Mouse (Mus musculus) limb, embryonic 15.5 days (tissue): ENCODE results near the gene Igflr1. TPM values are rescaled to one million over a fixed set of nuclear protein-coding genes. Genes with fewer than 3 reads are reported as not detected.

Experiments used
- ATAC-seq: fragments of 200-750 bp; cut with Nextera tagmentation; 2 replicates; pipeline ENCODE4 v1.8.0; 2017; ENCODE audit warnings: low read depth, moderate TSS enrichment; ENCODE audit not compliant: insufficient number of reproducible peaks, low FRiP score, low TSS enrichment
- H3K27ac ChIP-seq: fragments of 300-500 bp; sonication (generic); 2 replicates; pipeline ENCODE4 v1.5.1; 2015; ENCODE audit warnings: moderate library complexity, mild to moderate bottlenecking, inconsistent platforms
- H3K27me3 ChIP-seq: fragments of 300-500 bp; sonication (generic); 2 replicates; pipeline ENCODE4 v1.6.1; 2015; ENCODE audit warnings: inconsistent platforms
- H3K36me3 ChIP-seq: fragments of 300-500 bp; sonication (generic); 2 replicates; pipeline ENCODE4 v1.6.1; 2015; ENCODE audit warnings: inconsistent platforms
- H3K4me1 ChIP-seq: fragments of 300-500 bp; sonication (generic); 2 replicates; pipeline ENCODE4 v1.6.1; 2015; ENCODE audit warnings: inconsistent platforms
- H3K4me2 ChIP-seq: fragments of 300-500 bp; sonication (generic); 2 replicates; pipeline ENCODE4 v1.6.1; 2015; ENCODE audit warnings: mild to moderate bottlenecking, inconsistent platforms
- H3K4me3 ChIP-seq: fragments of 300-500 bp; sonication (generic); 2 replicates; pipeline ENCODE4 v1.5.1; 2015; ENCODE audit warnings: mild to moderate bottlenecking, inconsistent platforms
- H3K9ac ChIP-seq: fragments of 300-500 bp; sonication (generic); 2 replicates; pipeline ENCODE4 v1.6.1; 2015; ENCODE audit warnings: inconsistent platforms
- H3K9me3 ChIP-seq: fragments of 300-500 bp; sonication (generic); 2 replicates; pipeline ENCODE4 v1.6.1; 2016; ENCODE audit warnings: inconsistent platforms
- WGBS: fragments of 180-500 bp; shearing (Covaris S2); methylation state at CpG from one replicate; pipeline ENCODE4 v1.1.7; 2015; 5-methylcytosine and 5-hydroxymethylcytosine counted together
- microRNA-seq: library from miRNA; unstranded; fragments of <30 nt; microRNA quantifications from one replicate; pipeline ENCODE4, GENCODE M21; 2016
- polyA plus RNA-seq: library from polyadenylated mRNA; unstranded; fragments of >200 nt; fragmentation: Nextera tagmentation; extraction: Ambion mirVana; gene quantifications from 2 replicates; pipeline ENCODE4 v1.2.1, GENCODE M21; 2015

The Igflr1 gene
- polyA plus RNA-seq, 1 experiment from 2014 or later = 3.5 TPM

GRCm38 (mm10) chr7:30607706-30608309 is 42.6 kb downstream of the Igflr1 start:
- no peak for ATAC-seq
- H3K36me3 ChIP-seq = no peaks in the 10 kb centered on the region
- 31% methylated on average over 8 of the region's 8 CpGs for WGBS
- H3K9ac ChIP-seq = no peak overlapping the region
- H3K4me1 ChIP-seq = 0 out of 2 replicates have a peak, but pooled peaks cover 5% of the 10 kb centered on the region
- no peak overlapping the region for H3K27ac ChIP-seq
- H3K4me2 ChIP-seq = no peak overlapping the region
- H3K9me3 ChIP-seq = no peaks in the 10 kb centered on the region
- H3K4me3 ChIP-seq = no peak overlapping the region
- no peaks in the 10 kb centered on the region for H3K27me3 ChIP-seq

GRCm38 (mm10) chr7:30608476-30608875 is 43.2 kb downstream of the Igflr1 start:
- ATAC-seq = no peak
- 51% methylated on average over 16 of the region's 16 CpGs for WGBS

GRCm38 (mm10) chr7:30610043-30610442 is 44.8 kb downstream of the Igflr1 start:
- Histone ChIP-seq H3K27ac (no peak overlapping the region), H3K4me1 (0 out of 2 replicates have a peak, but pooled peaks cover 5% of the 10 kb centered on the region), H3K36me3 (no peaks in the 10 kb centered on the region), H3K4me2 (no peak overlapping the region), H3K27me3 (no peaks in the 10 kb centered on the region), H3K4me3 (no peak overlapping the region), H3K9ac (no peak overlapping the region), H3K9me3 (no peaks in the 10 kb centered on the region)
- 50% methylated on average over 7 of the region's 7 CpGs for WGBS
- ATAC-seq = no peak

More at GRCm38 (mm10) chr7:30608476-30608875, 43.2 kb downstream of the Igflr1 start:
- H3K9me3 ChIP-seq = no peaks in the 10 kb centered on the region
- H3K4me1 ChIP-seq = 0 out of 2 replicates have a peak, but pooled peaks cover 5% of the 10 kb centered on the region
- H3K36me3 ChIP-seq = no peaks in the 10 kb centered on the region
- H3K27me3 ChIP-seq = no peaks in the 10 kb centered on the region
- no peak overlapping the region for H3K4me2 ChIP-seq
- no peak overlapping the region for H3K4me3 ChIP-seq
- no peak overlapping the region for H3K27ac ChIP-seq
- H3K9ac ChIP-seq = no peak overlapping the region

- H3K4me1 ChIP-seq = 0 out of 2 replicates have a peak, but pooled peaks cover 5% of the 10 kb centered on the region
- WGBS = 48% methylated on average over 8 of the region's 8 CpGs
- no peak within 1 kb of the TSS for H3K27ac ChIP-seq
- no peaks in the 10 kb centered on the region for H3K27me3 ChIP-seq
- H3K4me3 ChIP-seq = no peak within 1 kb of the TSS
- peaks cover 24% of the 10 kb centered on the region for H3K36me3 ChIP-seq
- no peaks in the 10 kb centered on the region for H3K9me3 ChIP-seq
- no peak for ATAC-seq
- no peak within 1 kb of the TSS for H3K4me2 ChIP-seq
- no peak within 1 kb of the TSS for H3K9ac ChIP-seq
Measured at GRCm38 (mm10) chr7:30612654-30613402, 47.6 kb downstream of the Igflr1 start, which contains the start of gene Upk1a. Upk1a (minus strand) TSS chr7:30612847.

GRCm38 (mm10) chr7:30613529-30614112 is 48.4 kb downstream of the Igflr1 start:
- no peak overlapping the region for H3K27ac ChIP-seq
- H3K9me3 ChIP-seq = no peaks in the 10 kb centered on the region
- no peaks in the 10 kb centered on the region for H3K4me1 ChIP-seq
- H3K4me2 ChIP-seq = no peak overlapping the region
- H3K27me3 ChIP-seq = no peaks in the 10 kb centered on the region
- ATAC-seq = no peak
- no peak overlapping the region for H3K9ac ChIP-seq
- 21% methylated on average over 14 of the region's 14 CpGs for WGBS
- H3K4me3 ChIP-seq = no peak overlapping the region
- peaks cover 31% of the 10 kb centered on the region for H3K36me3 ChIP-seq

GRCm38 (mm10) chr7:30614454-30614853 is 49.2 kb downstream of the Igflr1 start:
- H3K9me3 ChIP-seq = no peaks in the 10 kb centered on the region
- peaks cover 40% of the 10 kb centered on the region for H3K36me3 ChIP-seq
- no peaks in the 10 kb centered on the region for H3K4me1 ChIP-seq
- ATAC-seq = no peak
- H3K27me3 ChIP-seq = no peaks in the 10 kb centered on the region
- H3K4me2 ChIP-seq = no peak overlapping the region
- no peak overlapping the region for H3K9ac ChIP-seq
- H3K27ac ChIP-seq = no peak overlapping the region
- 76% methylated on average over 2 of the region's 2 CpGs for WGBS
- H3K4me3 ChIP-seq = no peak overlapping the region

- 63% methylated on average over 5 of the region's 5 CpGs for WGBS
- ATAC-seq = no peak
- Histone ChIP-seq H3K9me3 (no peaks in the 10 kb centered on the region), H3K27ac (no peak overlapping the region), H3K4me3 (no peak overlapping the region), H3K4me2 (no peak overlapping the region), H3K36me3 (peaks cover 42% of the 10 kb centered on the region), H3K9ac (no peak overlapping the region), H3K27me3 (no peaks in the 10 kb centered on the region), H3K4me1 (no peaks in the 10 kb centered on the region)
Measured at GRCm38 (mm10) chr7:30615049-30615760, 50.0 kb downstream of the Igflr1 start.

Small RNAs within 50 kb of the gene (microRNA-seq; reads per million reads assigned to microRNA genes)
- gene Gm38670 (1.0 reads per million), gene Mir3569 (not detected)

Other genes starting within 250 kb of the Igflr1 start
- gene E130208F15Rik, start 243.7 kb upstream of the Igflr1 start, polyA plus RNA-seq = 3.4 TPM in 1 of 2 replicates, not detected in the other
- 13.7 and 18.8 TPM in 2 replicates for gene Sdhaf1, start 241.5 kb upstream of the Igflr1 start, polyA plus RNA-seq
- 4.1 and 5.1 TPM in 2 replicates for gene Lrfn3, start 202.7 kb upstream of the Igflr1 start, polyA plus RNA-seq
- 78.9 and 87.7 TPM in 2 replicates for gene Tyrobp, start 151.7 kb upstream of the Igflr1 start, polyA plus RNA-seq
- 2.7 and 3.3 TPM in 2 replicates for gene Hcst, start 145.6 kb upstream of the Igflr1 start, polyA plus RNA-seq
- gene Nfkbid, start 143.7 kb upstream of the Igflr1 start, polyA plus RNA-seq = 1.4 and 2.1 TPM in 2 replicates
- gene Aplp1, start 119.9 kb upstream of the Igflr1 start, polyA plus RNA-seq = 28.6 and 32.7 TPM in 2 replicates
- 0.04 and 0.38 TPM in 2 replicates for gene Kirrel2, start 107.7 kb upstream of the Igflr1 start, polyA plus RNA-seq
- gene Nphs1, start 107.1 kb upstream of the Igflr1 start, polyA plus RNA-seq = 0.07 TPM in 1 of 2 replicates, not detected in the other
- gene Prodh2, start 71.8 kb upstream of the Igflr1 start, polyA plus RNA-seq = 0.18 TPM in 1 of 2 replicates, not detected in the other
- 7.8 and 8.0 TPM in 2 replicates for gene Arhgap33, start 30.4 kb upstream of the Igflr1 start, polyA plus RNA-seq
- gene Hspb6, start 13.2 kb upstream of the Igflr1 start, polyA plus RNA-seq = 17.6 and 29.4 TPM in 2 replicates
- 11.3 and 12.1 TPM in 2 replicates for gene Proser3, start 13.1 kb upstream of the Igflr1 start, polyA plus RNA-seq
- 37.9 and 49.4 TPM in 2 replicates for gene Lin37, start 5.6 kb upstream of the Igflr1 start, polyA plus RNA-seq
- gene U2af1l4, start 2.1 kb upstream of the Igflr1 start, polyA plus RNA-seq = 83.0 and 85.3 TPM in 2 replicates
- gene Gm49396, start 2.1 kb upstream of the Igflr1 start, polyA plus RNA-seq = 12.2 and 12.4 TPM in 2 replicates
- gene Psenen, start 1.8 kb upstream of the Igflr1 start, polyA plus RNA-seq = 126 and 146 TPM in 2 replicates
- 7.3 and 8.1 TPM in 2 replicates for gene Kmt2b, start 23.3 kb downstream of the Igflr1 start, polyA plus RNA-seq
- 3.0 and 4.2 TPM in 2 replicates for gene Zbtb32, start 33.5 kb downstream of the Igflr1 start, polyA plus RNA-seq
- 0.45 and 0.58 TPM in 2 replicates for gene Upk1a, start 47.4 kb downstream of the Igflr1 start, polyA plus RNA-seq
- 739 and 763 TPM in 2 replicates for gene Cox6b1, start 60.7 kb downstream of the Igflr1 start, polyA plus RNA-seq
- gene Etv2, start 70.4 kb downstream of the Igflr1 start, polyA plus RNA-seq = not detected in 2 replicates
- gene Rbm42, start 84.9 kb downstream of the Igflr1 start, polyA plus RNA-seq = 104 and 114 TPM in 2 replicates
- gene Haus5, start 99.6 kb downstream of the Igflr1 start, polyA plus RNA-seq = 33.6 and 34.4 TPM in 2 replicates
- gene Pmis2, start 106.2 kb downstream of the Igflr1 start, polyA plus RNA-seq = not detected in 2 replicates
- gene 2200002J24Rik, start 133.5 kb downstream of the Igflr1 start, polyA plus RNA-seq = 1.1 and 1.4 TPM in 2 replicates
- gene Atp4a, start 146.8 kb downstream of the Igflr1 start, polyA plus RNA-seq = 0.19 and 0.99 TPM in 2 replicates
- 197 and 199 TPM in 2 replicates for gene Tmem147, start 164.1 kb downstream of the Igflr1 start, polyA plus RNA-seq
- 0.52 and 0.66 TPM in 2 replicates for gene Gapdhs, start 178.3 kb downstream of the Igflr1 start, polyA plus RNA-seq
- gene Sbsn, start 186.0 kb downstream of the Igflr1 start, polyA plus RNA-seq = 293 and 299 TPM in 2 replicates
- 913 and 939 TPM in 2 replicates for gene Dmkn, start 198.3 kb downstream of the Igflr1 start, polyA plus RNA-seq
- gene Krtdap, start 222.5 kb downstream of the Igflr1 start, polyA plus RNA-seq = 3,274 and 3,770 TPM in 2 replicates